Mouse (Mus musculus) testis, adult 2 months (tissue): ENCODE data around the gene Mia. TPM values are rescaled to one million over a fixed set of nuclear protein-coding genes. Genes with fewer than 3 reads are reported as not detected.

Experiments
- H3K27ac ChIP-seq: fragments of 200-500 bp; 2 replicates; pipeline ENCODE4 v1.5.1; 2012; ENCODE audit warnings: low read depth, low read length; ENCODE audit not compliant: control insufficient read depth, insufficient read depth
- H3K27me3 ChIP-seq: fragments of 200-500 bp; 2 replicates; pipeline ENCODE4 v1.6.1; 2012; ENCODE audit warnings: mild to moderate bottlenecking, low read length, moderate library complexity; ENCODE audit not compliant: control insufficient read depth, insufficient read depth
- H3K36me3 ChIP-seq: fragments of 200-500 bp; 2 replicates; pipeline ENCODE4 v1.6.1; 2012; ENCODE audit warnings: mild to moderate bottlenecking, low read length; ENCODE audit not compliant: control insufficient read depth, insufficient read depth
- H3K4me1 ChIP-seq: fragments of 200-500 bp; 2 replicates; pipeline ENCODE4 v1.6.1; 2012; ENCODE audit warnings: low read length; ENCODE audit not compliant: control insufficient read depth, insufficient read depth
- H3K4me3 ChIP-seq: fragments of 200-500 bp; 2 replicates; pipeline ENCODE4 v1.5.1; 2012; ENCODE audit warnings: low read depth, mild to moderate bottlenecking, low read length, moderate library complexity, mixed read lengths; ENCODE audit not compliant: control insufficient read depth
- CTCF ChIP-seq: fragments of 200-500 bp; IDR thresholded peaks from 2 replicates; pipeline ENCODE4 v1.5.1; 2012; ENCODE audit warnings: low read depth, mild to moderate bottlenecking, inconsistent platforms, low read length, moderate library complexity; ENCODE audit not compliant: control insufficient read depth, insufficient read depth, insufficient replicate concordance
- POLR2A ChIP-seq: fragments of 200-500 bp; IDR thresholded peaks from 2 replicates; pipeline ENCODE4 v1.6.1; 2012; ENCODE audit warnings: low read depth, mild to moderate bottlenecking, inconsistent platforms, low read length, moderate library complexity; ENCODE audit not compliant: control insufficient read depth
- polyA plus RNA-seq: library from polyadenylated mRNA; depleted of rRNA; stranded (reverse); fragments of >200 nt; gene quantifications from 2 replicates; pipeline ENCODE4 v1.2.3, GENCODE M21; 2012; rRNA removed

Gene Mia
- polyA plus RNA-seq: 6.9 and 7.8 TPM in 2 replicates

DNA sequence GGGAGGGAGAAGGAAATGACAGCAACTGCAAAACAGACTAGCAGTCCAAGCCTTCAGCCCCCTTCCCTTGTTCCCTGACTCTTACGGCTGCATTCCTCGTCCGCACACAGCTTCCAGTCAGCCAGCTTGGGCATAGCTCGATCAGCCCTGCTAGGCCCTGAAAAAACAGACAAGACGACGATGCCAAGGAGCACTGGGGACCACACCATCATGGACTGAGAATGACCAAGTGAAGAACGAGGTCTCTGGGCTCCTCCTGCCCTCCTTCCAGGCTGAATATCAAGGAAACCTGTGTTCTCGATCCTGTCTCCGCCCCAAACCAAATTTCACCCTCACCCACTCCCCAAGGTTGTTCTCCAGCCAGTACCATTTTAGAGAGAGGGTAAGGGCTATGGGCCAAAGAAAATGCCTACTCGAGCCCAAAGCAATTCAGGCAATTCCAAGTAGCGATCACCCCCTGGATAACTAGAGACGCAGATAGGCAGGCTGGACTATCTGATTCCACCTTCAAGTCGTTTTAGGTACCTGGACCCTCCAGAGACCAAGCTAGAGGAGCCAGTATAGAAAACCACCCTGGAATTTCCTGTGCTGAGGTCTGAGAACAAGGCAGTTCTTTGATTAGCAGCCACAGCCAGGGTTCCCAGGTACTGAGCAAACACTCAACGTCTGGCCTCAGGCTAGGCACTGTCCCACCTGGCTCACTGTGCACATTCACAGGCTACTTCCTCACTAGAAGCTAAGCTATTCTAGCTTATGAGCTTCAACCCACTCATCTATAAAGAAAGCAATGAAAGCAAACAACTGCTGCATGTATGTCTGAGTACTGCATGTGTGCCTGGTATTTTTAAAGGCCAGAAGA lies at the start of gene Mia, which contains the start of gene Gm21983:
Gene Mia, minus strand, starts transcription at position 321 of the 859 bp plus-strand sequence.
Gene Gm21983, minus strand, starts transcription at position 250 of the 859 bp plus-strand sequence.
- H3K27me3 ChIP-seq: no peaks in the 10 kb centered on the region
- H3K4me1 ChIP-seq: peaks cover 10% of the 10 kb centered on the region
- TF ChIP-seq CTCF (no peak), POLR2A (no peak)
- H3K27ac ChIP-seq: no peak within 1 kb of the TSS
- H3K4me3 ChIP-seq: no peak within 1 kb of the TSS
- no peaks in the 10 kb centered on the region for H3K36me3 ChIP-seq

DNA sequence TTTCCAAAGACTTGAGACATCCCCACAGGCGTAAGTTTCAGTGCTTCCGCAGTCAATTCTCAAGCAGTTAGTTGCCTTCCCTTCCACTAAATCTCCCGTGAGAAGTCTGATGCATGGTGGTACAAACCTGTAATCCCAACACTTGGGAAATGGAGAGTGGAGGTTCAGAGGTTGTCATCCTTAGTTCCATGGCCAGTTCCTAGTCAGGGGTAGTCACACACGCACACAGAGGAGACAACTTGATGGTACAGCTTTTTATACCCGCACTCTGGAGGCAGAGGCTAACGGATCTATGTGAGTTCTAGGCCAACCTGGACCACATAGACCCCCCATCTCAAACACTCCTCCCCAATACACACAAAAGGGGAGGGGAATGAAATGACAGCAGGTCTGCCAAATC lies 47.9 kb upstream of the Mia start:
- Histone ChIP-seq H3K36me3 (no peaks in the 10 kb centered on the region), H3K27me3 (no peaks in the 10 kb centered on the region), H3K4me3 (peak overlapping the region; percentile 79), H3K27ac (peak overlapping the region; percentile 58), H3K4me1 (peaks cover 28% of the 10 kb centered on the region)
- TF ChIP-seq CTCF (no peak), POLR2A (no peak)

DNA sequence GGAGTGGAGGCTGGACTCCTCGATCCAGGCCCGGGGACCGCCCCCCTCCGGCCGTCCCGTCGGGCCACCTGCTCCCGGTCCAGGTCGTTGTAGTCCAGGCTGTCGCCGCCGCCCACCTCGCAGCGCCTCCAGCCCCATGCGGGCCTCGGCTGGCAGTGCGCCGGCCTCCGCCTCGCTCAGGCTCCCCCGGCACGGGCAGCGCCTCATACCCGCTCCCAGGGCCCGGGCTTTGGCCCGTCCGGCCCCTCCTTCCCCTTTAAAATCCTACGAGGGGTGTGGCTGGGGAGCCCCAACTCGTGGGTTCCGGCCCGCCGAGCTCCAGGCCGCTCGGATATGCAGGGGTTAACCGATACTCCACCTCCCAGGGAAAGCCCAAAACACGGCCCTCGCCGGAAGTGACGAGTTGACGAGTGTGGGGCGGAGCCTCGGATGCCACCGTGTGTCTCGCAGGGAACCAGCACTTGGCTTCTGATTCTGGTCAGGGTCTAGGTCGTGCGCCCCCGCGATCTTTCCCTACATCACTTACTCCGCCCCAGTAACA lies 47.4 kb upstream of the Mia start, which contains the start of gene Itpkc:
Gene Itpkc, minus strand, starts transcription at position 381 of the 541 bp plus-strand sequence.
- H3K36me3 ChIP-seq: no peaks in the 10 kb centered on the region
- TF ChIP-seq POLR2A (peak; percentile 95), CTCF (no peak)
- H3K4me1 ChIP-seq: peaks cover 23% of the 10 kb centered on the region

DNA sequence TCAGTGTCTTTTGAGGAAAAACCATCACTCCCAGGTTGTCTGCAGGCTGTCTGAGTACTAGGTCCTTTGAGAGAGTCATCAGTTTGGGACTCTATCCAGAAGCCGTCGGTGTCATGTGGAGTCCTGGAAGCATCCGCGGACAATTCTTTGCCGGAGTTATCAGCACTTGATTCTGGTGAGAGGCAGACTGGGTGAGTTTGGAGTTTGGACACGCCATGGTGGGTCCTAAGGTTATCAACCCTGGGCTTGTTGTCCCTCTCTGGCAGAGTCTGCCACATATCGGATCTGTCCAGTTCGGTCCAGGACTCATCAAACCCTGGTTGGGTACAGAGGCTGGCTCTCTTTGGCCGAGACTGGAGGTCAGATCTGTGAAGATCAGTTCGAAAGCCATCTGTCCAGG lies 46.7 kb upstream of the Mia start:
- peak overlapping the region; percentile 58 for H3K27ac ChIP-seq
- H3K36me3 ChIP-seq: no peaks in the 10 kb centered on the region
- no peak for TF ChIP-seq CTCF
- TF ChIP-seq POLR2A: no peak
- peaks cover 19% of the 10 kb centered on the region for H3K4me1 ChIP-seq
- H3K4me3 ChIP-seq: peak overlapping the region; percentile 79
- no peaks in the 10 kb centered on the region for H3K27me3 ChIP-seq

More for the DNA sequence above, 47.4 kb upstream of the Mia start, which contains the start of gene Itpkc:
- Histone ChIP-seq H3K4me3 (peak within 1 kb of the TSS; percentile 79), H3K27me3 (no peaks in the 10 kb centered on the region), H3K27ac (peak within 1 kb of the TSS; percentile 58)

DNA sequence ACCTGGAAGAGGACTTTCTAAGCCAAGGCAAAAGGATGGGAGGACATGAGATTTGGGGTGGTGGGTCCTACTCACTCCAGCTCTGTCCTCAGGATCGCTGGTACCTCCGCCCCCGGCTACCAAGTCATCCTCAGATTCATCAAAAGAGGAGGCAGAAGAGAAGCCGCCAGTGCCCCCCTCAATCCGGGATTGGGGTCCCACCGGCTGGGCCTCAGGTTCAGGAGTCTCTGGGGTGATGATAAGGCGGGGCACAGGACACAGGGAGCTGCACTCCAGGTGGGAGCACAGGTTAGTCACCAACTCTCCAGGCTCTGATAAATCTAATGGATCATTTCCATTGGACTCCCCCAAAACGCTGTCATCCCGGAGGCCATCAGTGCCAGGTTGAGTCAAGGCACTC lies 46.3 kb upstream of the Mia start:
- H3K4me1 ChIP-seq: peaks cover 16% of the 10 kb centered on the region
- H3K4me3 ChIP-seq: peak overlapping the region; percentile 79
- H3K27ac ChIP-seq: no peak overlapping the region
- no peaks in the 10 kb centered on the region for H3K36me3 ChIP-seq
- no peak for TF ChIP-seq CTCF
- TF ChIP-seq POLR2A: no peak
- H3K27me3 ChIP-seq: no peaks in the 10 kb centered on the region

DNA sequence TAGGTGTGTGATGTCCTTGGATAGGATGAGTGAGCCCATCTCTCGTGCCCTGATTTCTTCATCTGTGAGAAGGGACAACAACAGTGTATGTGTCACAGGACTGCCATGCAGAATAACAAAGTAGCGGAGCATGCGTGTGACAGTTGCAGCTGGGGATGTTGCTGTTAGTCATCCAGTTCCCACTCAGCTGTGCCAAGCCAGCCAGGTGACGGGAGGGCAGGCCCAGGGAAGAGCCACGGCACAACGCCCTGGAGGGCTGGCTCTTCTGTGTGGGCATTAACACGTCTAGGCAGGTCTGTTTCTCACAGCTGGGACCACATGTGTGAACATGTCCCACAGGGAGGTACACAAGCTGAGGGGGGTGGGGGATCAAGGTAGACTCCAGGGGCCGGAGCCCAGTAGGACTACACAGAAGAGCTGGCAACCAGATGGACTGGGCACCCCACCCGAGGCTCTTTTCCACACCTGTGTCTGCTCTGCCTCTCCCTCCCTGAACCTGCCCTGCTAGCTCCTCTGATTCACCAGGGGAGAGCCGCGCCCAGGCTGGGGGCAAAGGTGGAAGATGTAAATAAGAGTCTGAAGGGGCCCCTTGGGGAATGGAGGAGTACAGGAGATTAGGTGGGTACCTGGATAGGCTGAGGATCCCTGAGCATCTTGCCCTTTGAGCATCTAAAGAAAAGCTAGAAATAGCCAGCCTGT lies 44.1 kb upstream of the Mia start:
- no peak overlapping the region for H3K27ac ChIP-seq

DNA sequence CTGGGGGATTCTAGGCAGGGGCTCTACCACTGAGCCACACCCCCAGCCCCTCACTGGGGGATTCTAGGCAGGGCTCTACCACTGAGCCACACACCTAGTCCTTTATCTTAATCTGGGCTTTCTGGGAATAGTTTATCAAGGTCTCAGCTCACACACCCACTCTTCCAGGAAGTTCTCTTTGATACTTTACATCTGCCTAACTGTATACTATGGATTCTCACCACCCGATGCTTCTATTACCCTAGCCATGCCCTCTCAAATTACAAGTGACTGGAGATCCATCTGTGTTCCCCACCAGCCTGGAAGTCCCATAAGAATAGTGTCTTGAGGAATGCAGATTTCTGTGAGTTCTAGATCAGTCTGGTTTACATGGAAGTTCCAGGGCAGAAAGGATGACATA lies 41.6 kb upstream of the Mia start:
- Histone ChIP-seq H3K36me3 (no peaks in the 10 kb centered on the region; the same call in 1 of the 2 replicates), H3K4me3 (no peak overlapping the region), H3K27ac (no peak overlapping the region), H3K4me1 (peaks cover 9% of the 10 kb centered on the region), H3K27me3 (no peaks in the 10 kb centered on the region)
- no peak for TF ChIP-seq POLR2A
- TF ChIP-seq CTCF: no peak

More for the DNA sequence above, 44.1 kb upstream of the Mia start:
- Histone ChIP-seq H3K27me3 (no peaks in the 10 kb centered on the region), H3K4me1 (peaks cover 16% of the 10 kb centered on the region), H3K36me3 (no peaks in the 10 kb centered on the region), H3K4me3 (no peak overlapping the region)
- TF ChIP-seq POLR2A: no peak
- no peak for TF ChIP-seq CTCF

DNA sequence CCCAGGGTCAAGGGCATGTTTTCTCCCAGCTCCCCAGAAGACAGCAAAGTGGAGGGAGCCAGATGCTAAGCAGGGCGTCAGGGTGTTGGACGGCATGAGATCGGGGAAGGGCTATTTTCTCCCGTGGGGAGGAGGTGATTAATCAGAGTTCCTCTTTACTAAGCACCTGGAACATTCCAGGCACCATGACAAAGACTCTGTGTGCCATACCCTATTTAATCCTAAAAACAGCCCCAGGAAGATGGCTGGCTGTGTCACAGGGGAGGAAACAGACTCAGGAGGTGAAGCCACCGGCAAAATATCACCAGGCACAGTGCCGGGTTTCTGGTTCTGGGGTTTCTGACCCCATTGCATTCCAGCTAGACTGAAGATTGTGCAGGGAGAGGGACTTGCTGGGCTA lies 41.0 kb upstream of the Mia start:
- H3K27me3 ChIP-seq: no peaks in the 10 kb centered on the region
- TF ChIP-seq POLR2A (no peak), CTCF (no peak)
- H3K4me3 ChIP-seq: no peak overlapping the region
- no peaks in the 10 kb centered on the region; the same call in 1 of the 2 replicates for H3K36me3 ChIP-seq
- peaks cover 3% of the 10 kb centered on the region for H3K4me1 ChIP-seq
- no peak overlapping the region for H3K27ac ChIP-seq
